Mouse (Mus musculus): ENCODE measurements around the gene Nppa. TPM values are rescaled to one million over a fixed set of nuclear protein-coding genes. Genes with fewer than 3 reads are reported as not detected.
"Not testable (repeated sequence)": the region's sequence is repeated elsewhere in the genome, so short reads cannot be mapped to it uniquely, and the experiment has no call there.

The Nppa gene
- polyA plus RNA-seq, 1 experiment: not detected

DNA sequence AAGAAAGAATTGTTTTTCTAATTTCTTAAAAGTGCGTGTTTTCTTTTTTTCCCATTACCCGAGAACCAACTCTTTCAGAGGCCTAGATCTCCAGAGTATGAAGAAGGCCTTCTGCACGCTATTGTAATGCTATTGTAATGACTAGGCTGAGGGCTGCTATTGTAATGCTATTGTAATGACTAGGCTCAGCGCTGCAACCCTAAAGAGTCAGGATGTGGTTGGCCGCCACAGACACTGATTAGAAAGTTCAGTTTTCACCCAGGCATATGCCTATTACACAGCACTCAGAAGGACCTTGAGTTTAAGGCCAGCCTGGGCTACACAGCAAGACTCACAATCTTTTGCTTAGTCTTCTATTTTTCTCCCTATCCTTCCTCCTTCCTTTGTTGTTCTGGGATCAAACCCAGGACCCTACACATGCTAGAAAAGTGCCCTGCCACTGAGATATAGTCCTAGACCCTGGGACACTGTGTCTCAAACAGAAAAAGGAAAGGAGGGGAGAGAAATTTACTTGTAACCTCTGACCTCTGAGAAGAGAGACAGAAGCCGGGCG, 33.4 kb downstream of the Nppa start:
- H3K27ac ChIP-seq (ENCODE audit: insufficient read depth, low read depth, low read length): no peak overlapping the region
- no peak for TF ChIP-seq POLR2A (IDR thresholded peaks at IDR 0.05; ENCODE audit: borderline replicate concordance, low read depth, low read length)
- no peak for TF ChIP-seq CTCF (IDR thresholded peaks at IDR 0.05; ENCODE audit: low read depth, low read length)

DNA sequence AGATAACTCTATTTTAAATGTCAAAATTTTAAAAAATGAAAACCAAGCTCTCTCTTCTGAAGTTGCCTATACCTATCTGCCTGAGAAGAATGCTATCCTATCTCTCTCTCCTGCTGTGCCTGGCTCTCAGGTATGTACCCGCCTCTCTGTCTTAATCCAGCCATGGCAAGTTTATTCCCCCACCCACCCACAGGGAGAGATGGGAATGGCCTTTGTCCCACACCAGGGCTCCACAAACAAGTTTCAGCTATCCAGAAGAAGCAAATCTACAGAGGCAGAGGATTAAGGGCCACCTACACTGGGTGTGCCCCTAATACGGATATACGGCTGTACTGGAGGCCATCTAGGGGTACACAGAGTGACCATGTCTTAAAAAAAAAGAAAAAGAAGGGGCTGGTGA, 34.9 kb downstream of the Nppa start:
- H3K4me1 ChIP-seq (ENCODE audit: control insufficient read depth, insufficient read depth, low read length): peaks cover 10% of the 10 kb centered on the region
- H3K27ac ChIP-seq (ENCODE audit: insufficient read depth, low read depth, low read length): no peak overlapping the region
- TF ChIP-seq CTCF (IDR thresholded peaks at IDR 0.05; ENCODE audit: low read depth, low read length) (no peak), POLR2A (IDR thresholded peaks at IDR 0.05; ENCODE audit: borderline replicate concordance, low read depth, low read length) (no peak)
- H3K4me3 ChIP-seq (ENCODE audit: insufficient read depth, low read length): no peak overlapping the region

More for the DNA sequence above, 33.4 kb downstream of the Nppa start:
- peaks cover 7% of the 10 kb centered on the region for H3K4me1 ChIP-seq (ENCODE audit: control insufficient read depth, insufficient read depth, low read length)
- H3K4me3 ChIP-seq (ENCODE audit: insufficient read depth, low read length): no peak overlapping the region

DNA sequence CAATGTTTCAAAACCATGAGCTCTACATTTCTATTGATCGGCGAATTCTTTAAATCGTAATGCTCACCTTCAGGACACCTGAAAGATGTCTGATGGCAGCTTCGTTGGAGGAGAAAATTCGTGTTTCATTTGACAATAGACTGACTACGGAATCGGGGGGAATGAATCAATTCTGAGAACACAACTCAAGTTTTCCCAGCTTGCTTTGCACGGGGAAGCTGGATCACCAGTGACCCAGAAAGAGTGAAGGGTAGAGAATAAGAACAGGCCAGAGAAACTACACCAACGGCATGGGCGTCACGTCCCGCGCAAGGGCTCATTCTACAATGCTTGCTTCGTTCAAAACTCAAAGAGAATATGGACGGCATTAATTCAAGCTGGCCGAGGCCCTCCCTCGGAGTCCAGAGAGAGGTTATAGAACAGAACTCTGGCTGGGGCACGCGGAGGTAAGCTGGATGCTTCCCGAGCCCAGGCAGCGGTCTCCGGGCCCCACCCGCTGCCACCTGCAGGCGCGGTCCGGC, 37.6 kb downstream of the Nppa start:
- TF ChIP-seq POLR2A (IDR thresholded peaks at IDR 0.05; ENCODE audit: borderline replicate concordance, low read depth, low read length): no peak
- no peak for TF ChIP-seq CTCF (IDR thresholded peaks at IDR 0.05; ENCODE audit: low read depth, low read length)
- Histone ChIP-seq H3K27ac (ENCODE audit: insufficient read depth, low read depth, low read length) (peak overlapping the region; percentile 83), H3K4me1 (ENCODE audit: control insufficient read depth, insufficient read depth, low read length) (peaks cover 23% of the 10 kb centered on the region), H3K4me3 (ENCODE audit: insufficient read depth, low read length) (peak overlapping the region; percentile 82)

DNA sequence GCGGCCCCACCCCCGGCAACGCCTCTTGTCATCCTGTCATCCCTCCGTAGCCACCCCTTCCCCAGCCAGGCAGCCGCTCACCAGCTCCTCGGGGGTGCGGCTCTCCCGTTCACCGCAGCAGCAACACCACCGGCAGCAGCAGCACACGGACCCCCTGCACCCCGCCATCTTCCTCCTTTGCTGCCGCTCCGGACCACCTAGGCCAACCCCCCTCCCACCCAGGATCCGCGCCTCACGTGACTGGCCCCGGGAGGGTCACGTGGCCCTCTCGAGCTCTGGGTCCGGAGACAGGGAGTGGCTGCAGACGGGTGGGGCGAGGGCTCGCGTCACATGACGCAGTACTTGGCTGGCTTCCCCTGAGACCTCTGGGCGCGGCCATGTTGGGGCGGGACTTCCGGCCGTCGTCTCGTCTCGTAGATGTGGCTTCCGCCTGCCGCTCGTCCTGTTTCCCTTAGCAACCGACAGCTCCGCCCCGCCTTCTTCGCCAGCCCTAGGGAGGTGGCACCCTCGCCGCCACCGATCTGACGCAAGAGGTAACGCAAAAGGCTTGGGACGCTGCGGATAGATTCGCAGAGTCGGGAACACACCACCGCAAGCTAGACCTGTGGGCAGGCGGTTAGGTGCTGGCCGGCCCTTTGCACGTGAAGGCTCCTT, 38.2 kb downstream of the Nppa start, which contains the start of the genes Clcn6 and Mthfr:
TSS of gene Clcn6 (minus strand) at position 222 of the 654 bp plus-strand sequence.
TSS of gene Mthfr (plus strand) at position 478 of the 654 bp plus-strand sequence.
- Histone ChIP-seq H3K4me1 (ENCODE audit: control insufficient read depth, insufficient read depth, low read length) (peaks cover 23% of the 10 kb centered on the region), H3K27ac (ENCODE audit: insufficient read depth, low read depth, low read length) (peak within 1 kb of the TSS; percentile 83), H3K4me3 (ENCODE audit: insufficient read depth, low read length) (peak within 1 kb of the TSS; percentile 82)
- TF ChIP-seq POLR2A (IDR thresholded peaks at IDR 0.05; ENCODE audit: borderline replicate concordance, low read depth, low read length) (no peak), CTCF (IDR thresholded peaks at IDR 0.05; ENCODE audit: low read depth, low read length) (no peak)

DNA sequence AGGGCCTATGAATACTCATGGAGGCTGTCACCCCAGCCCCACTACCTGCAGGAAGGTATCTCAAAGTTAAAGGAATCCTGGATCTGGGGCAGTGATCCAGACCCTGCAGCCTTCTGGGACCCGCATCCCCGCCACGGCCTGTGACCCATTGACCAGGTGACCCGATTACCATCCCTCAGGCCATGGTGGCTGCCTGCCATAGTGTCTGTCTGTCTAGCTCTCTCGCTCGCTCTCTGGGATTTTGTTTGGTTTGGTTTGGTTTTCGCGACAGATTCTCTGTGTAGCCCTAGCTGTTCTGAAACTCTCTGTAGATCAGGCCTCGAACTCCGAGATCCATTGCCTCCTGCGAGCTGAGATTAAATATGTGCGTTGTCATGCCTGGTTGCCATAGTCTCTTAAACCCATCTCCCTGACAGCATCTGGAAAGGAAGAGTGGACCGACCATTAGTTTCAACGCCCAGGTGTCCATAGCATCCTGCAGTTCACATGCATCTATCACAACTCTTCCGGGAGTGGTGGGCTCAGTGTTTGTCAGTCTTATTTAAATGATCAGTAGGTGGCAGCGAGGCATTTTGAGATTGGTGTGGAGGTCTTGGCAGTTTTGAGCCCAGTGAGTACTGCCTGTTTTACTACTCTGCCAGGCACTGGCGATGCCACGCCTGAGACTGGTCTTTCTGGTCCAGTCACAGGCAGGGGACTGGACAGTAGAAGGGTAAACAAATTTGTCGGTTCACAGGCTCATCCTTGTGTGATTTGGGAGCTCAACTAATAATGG, 38.9 kb downstream of the Nppa start:
- no peak for TF ChIP-seq CTCF (IDR thresholded peaks at IDR 0.05; ENCODE audit: low read depth, low read length)
- TF ChIP-seq POLR2A (IDR thresholded peaks at IDR 0.05; ENCODE audit: borderline replicate concordance, low read depth, low read length): no peak
- Histone ChIP-seq H3K27ac (ENCODE audit: insufficient read depth, low read depth, low read length) (peak overlapping the region; percentile 79), H3K4me1 (ENCODE audit: control insufficient read depth, insufficient read depth, low read length) (peaks cover 25% of the 10 kb centered on the region), H3K4me3 (ENCODE audit: insufficient read depth, low read length) (peak overlapping the region; percentile 79)

DNA sequence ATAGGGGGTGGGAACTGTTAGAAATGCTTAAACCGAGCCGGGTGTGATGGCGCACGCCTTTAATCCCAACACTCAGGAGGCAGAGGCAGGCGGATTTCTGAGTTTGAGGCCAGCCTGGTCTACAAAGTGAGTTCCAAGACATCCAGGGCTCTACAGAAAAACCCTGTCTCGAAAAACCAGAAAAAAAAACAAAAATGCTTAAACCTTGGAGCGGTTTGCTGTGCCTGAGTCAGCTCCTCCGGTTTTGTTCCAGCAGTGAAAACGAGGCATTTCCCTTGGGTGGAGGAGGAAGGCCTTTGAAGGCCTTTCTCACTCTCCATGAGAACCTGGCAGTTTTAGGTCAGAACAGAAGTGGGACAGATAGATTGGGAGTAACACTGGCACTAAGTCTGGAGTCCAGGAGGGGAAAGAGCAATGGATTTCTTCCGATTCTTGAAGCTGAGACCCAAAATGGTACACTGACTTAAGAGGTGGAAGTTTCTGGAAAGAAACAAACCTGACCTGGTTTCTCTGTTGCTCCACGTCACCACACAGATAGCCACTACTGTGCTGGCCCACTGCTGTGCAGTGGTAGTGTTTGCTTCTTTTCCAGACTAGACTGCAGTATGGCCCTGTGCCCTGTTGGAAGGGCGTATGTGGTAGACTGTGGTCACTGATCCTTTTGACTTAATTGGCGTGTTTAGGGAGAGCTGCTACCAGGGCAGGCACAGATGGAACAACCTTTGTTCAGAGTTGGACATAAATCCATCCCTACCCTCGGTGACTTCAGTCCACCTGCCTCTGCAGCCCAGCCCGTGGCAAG, 39.7 kb downstream of the Nppa start:
- peak overlapping the region; percentile 79 for H3K27ac ChIP-seq (ENCODE audit: insufficient read depth, low read depth, low read length)
- TF ChIP-seq CTCF (IDR thresholded peaks at IDR 0.05; ENCODE audit: low read depth, low read length) (no peak), POLR2A (IDR thresholded peaks at IDR 0.05; ENCODE audit: borderline replicate concordance, low read depth, low read length) (no peak)
- H3K4me1 ChIP-seq (ENCODE audit: control insufficient read depth, insufficient read depth, low read length): peaks cover 25% of the 10 kb centered on the region
- H3K4me3 ChIP-seq (ENCODE audit: insufficient read depth, low read length): peak overlapping the region; percentile 79

DNA sequence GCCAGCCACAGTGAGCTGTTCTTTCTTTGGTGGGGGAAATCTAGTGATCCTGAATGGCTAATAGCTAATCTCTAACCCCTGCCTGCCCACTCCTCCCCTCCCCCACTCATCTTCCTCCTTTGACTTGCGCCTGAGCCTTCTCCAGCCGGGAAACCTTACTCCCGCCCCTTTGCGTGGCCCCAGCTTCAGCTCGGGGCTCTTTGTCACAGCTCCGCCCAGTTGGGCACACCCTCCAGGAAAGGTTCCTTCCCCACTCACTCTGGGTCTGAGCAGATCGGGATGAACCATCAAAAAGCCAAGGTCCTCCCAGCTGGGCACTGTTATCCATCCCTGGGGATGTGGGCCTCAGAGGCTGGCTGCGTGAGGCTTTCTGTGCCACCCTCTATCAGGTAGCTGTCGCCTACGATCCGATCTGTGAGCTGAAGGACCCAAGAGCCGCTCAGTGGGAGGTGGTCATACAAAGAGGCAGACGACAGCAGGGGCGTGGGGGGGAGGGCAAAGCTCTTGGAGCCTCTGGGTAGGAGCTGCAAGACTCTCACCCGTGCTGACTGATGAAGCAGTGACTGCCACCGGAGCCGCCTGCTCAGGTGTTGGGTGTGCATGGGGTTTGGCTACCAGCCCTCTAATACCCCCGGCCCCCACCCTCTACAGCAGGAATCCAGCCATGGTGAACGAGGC, 40.5 kb downstream of the Nppa start:
- Histone ChIP-seq H3K27ac (ENCODE audit: insufficient read depth, low read depth, low read length) (peak overlapping the region; percentile 85), H3K4me3 (ENCODE audit: insufficient read depth, low read length) (peak overlapping the region; percentile 79), H3K4me1 (ENCODE audit: control insufficient read depth, insufficient read depth, low read length) (peaks cover 25% of the 10 kb centered on the region)
- TF ChIP-seq POLR2A (IDR thresholded peaks at IDR 0.05; ENCODE audit: borderline replicate concordance, low read depth, low read length) (no peak), CTCF (IDR thresholded peaks at IDR 0.05; ENCODE audit: low read depth, low read length) (no peak)

DNA sequence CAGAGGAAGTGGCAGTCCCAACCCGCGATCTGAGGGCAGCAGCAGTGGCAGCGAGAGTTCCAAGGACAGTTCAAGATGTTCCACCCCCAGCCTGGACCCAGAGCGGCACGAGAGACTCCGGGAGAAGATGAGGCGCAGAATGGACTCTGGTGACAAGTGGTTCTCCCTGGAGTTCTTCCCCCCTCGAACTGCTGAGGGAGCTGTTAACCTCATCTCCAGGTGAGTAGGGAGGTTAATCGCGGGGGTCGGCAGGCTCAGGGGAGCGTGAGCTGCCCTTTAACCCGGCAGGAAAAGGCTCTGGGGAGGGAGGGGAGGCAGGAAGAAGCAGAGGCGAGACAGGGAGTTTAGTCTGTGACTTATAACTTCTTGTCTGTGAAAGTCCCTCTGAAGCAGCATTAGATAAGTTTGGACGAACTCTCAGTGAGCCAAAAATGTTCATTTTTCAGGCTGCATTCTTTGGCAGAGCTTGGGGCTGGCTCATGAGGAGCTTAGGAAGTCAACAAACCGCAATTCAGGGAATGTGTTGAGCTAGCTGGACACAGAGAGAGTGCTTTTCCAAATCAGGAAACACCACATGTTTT, 41.2 kb downstream of the Nppa start:
- H3K4me1 ChIP-seq (ENCODE audit: control insufficient read depth, insufficient read depth, low read length): peaks cover 25% of the 10 kb centered on the region

DNA sequence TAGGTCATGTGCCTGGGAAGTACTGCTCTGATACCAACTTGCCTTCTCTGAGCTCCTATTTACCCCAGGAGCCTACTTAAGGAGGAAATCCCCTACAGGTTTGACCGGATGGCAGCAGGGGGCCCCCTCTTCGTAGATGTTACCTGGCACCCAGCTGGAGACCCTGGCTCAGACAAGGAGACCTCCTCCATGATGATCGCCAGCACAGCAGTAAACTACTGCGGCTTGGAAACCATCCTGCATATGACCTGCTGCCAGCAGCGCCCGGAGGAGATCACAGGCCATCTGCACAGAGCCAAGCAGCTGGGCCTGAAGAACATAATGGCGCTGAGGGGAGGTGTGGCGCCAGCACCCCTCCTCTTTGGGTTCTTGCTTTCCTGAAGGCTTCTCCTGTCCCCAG, 42.8 kb downstream of the Nppa start:
- not testable (repeated sequence) for H3K4me3 ChIP-seq (ENCODE audit: insufficient read depth, low read length); H3K27ac ChIP-seq (ENCODE audit: insufficient read depth, low read depth, low read length)
- peaks cover 21% of the 10 kb centered on the region for H3K4me1 ChIP-seq (ENCODE audit: control insufficient read depth, insufficient read depth, low read length)

More for the DNA sequence above, 41.2 kb downstream of the Nppa start:
- H3K4me3 ChIP-seq (ENCODE audit: insufficient read depth, low read length): peak overlapping the region; percentile 69
- peak overlapping the region; percentile 85 for H3K27ac ChIP-seq (ENCODE audit: insufficient read depth, low read depth, low read length)
- no peak for TF ChIP-seq CTCF (IDR thresholded peaks at IDR 0.05; ENCODE audit: low read depth, low read length)
- TF ChIP-seq POLR2A (IDR thresholded peaks at IDR 0.05; ENCODE audit: borderline replicate concordance, low read depth, low read length): no peak
